Mouse (Mus musculus) gonadal fat pad, adult 2 months (tissue): ENCODE measurements around the gene Chchd3. TPM values are rescaled to one million over a fixed set of nuclear protein-coding genes. Genes with fewer than 3 reads are reported as not detected.
A peak's percentile ranks its signal among the peaks of the same experiment; 100 is the strongest.

Experiments used
- DNase-seq: peaks from one replicate; pipeline ENCODE4 v3.0.0-alpha.2; 2012; ENCODE audit warnings: low read depth
- polyA plus RNA-seq: library from polyadenylated mRNA; depleted of rRNA; stranded (reverse); fragments of >200 nt; gene quantifications from 2 replicates; pipeline ENCODE4 v1.2.3, GENCODE M21; 2012

Gene Chchd3
- polyA plus RNA-seq, 1 experiment: 51.4 TPM

GRCm38 (mm10) chr6:33004607-33005006 lies 55.5 kb downstream of the Chchd3 start:
- DNase-seq: no peak

DNA sequence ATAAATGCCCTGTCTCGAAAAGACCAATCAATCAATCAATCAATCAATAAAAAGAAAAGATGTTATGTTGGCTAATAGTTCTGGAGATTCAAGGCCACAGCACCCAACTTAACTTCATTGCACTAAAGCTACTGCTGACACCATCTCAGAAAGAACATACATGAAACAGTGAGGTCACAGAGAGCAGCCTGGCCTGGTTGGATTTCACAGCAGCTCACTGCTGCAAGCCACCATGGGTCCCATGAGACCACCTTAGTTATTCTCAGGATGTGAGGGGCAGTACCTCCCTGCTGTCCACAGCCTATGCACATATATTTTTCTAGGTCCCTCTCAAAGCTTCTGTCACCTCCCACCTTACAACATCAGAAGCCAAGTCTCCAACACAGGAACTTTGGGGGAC lies 57.1 kb downstream of the Chchd3 start:
- no peak for DNase-seq

DNA sequence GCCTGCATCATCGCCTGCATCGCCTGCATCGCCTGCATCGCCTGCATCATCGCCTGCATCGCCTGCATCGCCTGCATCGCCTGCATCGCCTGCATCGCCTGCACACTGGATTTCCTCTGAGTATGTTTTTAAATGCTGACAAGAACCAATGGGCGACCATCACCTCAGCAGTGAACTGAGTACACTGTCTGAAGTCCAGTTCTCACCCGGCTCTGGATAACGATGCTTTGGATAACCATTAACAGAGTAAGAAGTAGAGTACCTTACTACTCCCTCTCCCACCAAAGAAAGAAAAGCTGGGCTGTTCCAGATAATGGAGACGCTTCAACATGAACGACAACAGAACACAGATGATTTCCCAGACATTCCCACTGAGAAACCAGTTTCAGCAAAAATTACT lies 58.8 kb downstream of the Chchd3 start:
- DNase-seq: no peak

DNA sequence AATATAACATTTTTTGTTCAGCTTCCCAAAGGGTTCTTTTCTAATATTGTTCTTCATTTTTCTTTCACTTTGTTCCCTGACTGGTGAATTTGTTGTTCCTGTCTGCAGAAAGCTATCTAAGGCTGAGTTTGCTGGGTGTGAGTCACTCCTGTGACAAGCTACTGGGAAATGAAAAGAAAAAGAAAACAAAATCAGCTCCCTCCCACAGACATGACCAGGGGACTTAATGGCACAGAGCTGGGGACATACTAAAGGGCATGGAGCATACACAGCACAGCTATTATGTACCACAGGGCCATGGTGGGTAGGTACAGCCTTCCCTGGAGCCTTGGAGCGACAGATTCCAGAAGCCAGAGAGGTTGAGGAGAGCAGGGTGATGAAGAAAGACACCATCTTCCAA lies 63.5 kb downstream of the Chchd3 start:
- DNase-seq: no peak

- no peak for DNase-seq
Observed at GRCm38 (mm10) chr6:32993847-32994246, 66.2 kb downstream of the Chchd3 start.

GRCm38 (mm10) chr6:32990061-32990633 lies 69.9 kb downstream of the Chchd3 start:
- no peak for DNase-seq

DNA sequence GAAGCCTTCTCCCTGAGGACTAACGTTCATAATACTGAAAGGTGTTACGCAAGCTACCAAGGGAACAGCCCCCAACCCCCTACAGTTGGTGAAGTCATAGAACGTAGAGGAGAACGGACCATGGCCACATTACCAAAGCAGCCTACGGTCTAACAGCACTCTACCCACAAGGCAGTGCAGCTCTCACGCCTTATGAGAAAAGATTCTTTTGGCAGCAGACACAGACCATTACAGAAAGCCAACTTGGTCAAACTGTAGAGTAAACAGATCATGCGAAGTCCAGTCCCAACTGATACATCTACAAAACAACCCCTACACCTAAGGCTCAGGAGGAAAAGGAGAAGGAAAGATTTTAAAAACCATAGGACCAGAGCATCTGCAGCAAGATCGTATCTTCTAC lies 71.5 kb downstream of the Chchd3 start:
- no peak for DNase-seq

DNA sequence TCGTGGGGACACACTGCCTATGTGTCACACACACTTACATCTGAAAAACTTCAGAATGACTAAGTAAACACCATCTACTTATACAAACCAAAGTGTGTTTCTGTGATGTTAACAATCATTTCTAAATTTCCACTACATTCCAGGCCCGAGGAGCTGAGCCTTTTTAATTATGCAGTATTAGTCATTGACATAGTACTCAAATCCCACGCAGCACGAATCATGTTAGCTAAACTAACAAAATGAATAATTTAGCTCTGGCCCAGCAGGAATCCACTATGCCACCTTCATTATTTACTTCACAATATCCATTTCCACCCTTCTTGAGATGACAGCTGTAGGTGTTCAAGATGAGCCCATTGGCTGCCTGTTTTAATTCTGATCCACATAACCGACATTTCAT lies 76.2 kb downstream of the Chchd3 start:
- no peak for DNase-seq

- no peak for DNase-seq
Observed at GRCm38 (mm10) chr6:32981253-32981652, 78.8 kb downstream of the Chchd3 start.

GRCm38 (mm10) chr6:32978811-32979210 lies 81.2 kb downstream of the Chchd3 start:
- DNase-seq: no peak

DNA sequence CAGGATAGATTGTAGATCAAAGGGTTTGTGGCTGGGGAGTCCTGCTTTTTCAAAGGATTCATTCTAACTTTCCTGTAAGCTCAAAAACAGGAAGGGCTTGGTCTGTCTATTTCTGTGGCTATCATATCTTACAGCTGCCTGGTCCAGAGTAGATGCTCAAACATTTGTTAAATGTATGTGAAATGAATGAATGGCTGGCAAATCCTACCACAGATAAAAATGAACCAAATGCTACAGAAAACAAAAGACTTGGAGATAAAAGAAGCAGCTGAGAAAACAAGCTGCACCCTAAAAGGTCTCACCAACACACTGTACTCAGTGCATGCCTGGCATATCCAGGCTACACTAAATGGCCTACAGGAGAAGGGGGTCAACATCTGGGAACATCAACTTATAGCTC lies 88.1 kb downstream of the Chchd3 start:
- no peak for DNase-seq

- DNase-seq: no peak
Observed at GRCm38 (mm10) chr6:32968971-32969370, 91.1 kb downstream of the Chchd3 start.

DNA sequence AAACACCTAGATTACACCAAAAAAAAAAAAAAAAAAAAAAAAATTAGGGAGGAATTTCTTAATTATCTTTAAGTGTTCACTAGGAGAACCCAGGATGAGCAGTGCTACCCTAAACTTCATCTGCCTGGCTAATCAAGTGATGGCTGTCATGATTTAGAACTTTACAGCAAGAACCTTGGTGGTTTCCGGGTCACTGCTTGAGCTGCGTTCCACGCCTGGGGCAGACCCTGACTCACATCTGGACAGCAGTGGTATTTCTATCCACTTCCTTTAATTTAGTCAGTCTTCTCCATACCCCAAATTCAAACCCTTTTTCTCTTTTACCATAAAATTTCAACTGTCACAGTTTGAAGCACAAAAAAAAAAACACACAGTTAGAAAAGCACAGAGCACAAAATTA lies 98.0 kb downstream of the Chchd3 start:
- no peak for DNase-seq

DNA sequence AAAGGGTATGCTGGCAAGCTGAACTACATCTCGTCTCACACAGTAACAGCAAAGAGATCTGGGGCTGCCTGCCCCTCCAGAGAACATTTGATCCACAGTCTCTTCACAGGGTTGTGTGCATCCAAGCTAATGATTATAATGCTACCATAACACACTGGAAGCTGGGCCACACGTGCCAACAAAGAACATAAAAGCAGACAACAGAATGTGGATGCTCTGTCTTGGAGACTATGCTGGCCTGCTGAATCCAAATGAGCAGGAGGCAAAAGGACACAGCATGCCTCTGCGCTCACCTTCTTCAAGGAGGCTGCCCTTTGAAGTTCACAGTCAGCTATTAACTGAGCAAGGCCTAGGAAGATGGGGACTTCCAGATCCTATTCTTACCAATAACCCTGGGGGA lies 98.6 kb downstream of the Chchd3 start:
- DNase-seq: no peak

DNA sequence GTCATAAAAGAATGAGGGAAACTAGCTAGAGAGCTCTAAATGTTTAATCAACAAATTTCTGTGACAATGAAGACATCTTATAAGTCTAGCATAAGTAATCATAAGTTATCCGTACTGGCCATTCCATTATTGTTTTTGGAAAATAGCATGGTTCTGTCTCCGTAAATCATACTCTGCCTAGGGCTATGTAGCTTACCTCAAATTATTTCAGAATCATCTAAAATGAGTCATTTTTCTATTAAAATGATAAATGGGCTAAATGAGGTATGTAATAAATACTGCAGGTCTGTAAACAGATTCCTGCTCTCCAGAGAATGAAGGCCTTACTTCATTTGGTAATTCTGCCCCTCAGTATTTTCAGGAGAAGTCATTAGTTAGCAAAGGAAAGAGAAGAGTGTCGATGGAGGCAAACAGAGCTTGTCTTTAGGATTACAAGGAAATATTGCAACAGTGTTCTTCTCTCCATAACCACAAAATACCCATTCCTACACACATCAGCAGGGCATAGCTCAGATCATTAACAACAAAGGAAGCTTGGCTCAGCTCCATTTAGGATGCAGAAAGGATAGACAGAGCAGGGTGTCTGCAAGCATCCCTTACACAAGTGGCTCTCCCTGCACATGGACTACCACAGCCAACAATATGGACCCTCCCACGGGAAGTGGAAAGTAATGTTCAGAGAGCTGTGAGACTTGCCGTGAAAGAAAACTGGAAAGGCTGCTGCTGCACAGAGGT lies 100.1 kb downstream of the Chchd3 start:
- DNase-seq: no peak

DNA sequence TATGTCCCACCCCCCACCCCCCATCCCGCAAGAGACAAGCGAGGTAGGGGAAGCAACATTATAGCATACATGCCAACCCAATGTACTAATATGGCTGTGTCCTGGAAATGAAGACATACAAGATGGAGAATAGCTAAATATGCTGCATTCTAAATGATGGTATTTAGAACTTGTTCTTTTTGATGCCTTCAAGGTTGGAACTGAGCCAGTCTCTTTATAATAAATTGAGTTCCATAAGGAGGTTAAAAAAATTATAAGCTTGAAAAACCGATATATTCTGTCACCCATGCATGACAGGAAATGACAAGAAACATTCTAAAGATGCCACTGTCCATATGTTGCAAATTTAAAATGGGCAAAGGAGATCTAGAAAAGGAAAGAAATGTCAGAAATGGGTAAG lies 104.6 kb downstream of the Chchd3 start:
- no peak for DNase-seq

DNA sequence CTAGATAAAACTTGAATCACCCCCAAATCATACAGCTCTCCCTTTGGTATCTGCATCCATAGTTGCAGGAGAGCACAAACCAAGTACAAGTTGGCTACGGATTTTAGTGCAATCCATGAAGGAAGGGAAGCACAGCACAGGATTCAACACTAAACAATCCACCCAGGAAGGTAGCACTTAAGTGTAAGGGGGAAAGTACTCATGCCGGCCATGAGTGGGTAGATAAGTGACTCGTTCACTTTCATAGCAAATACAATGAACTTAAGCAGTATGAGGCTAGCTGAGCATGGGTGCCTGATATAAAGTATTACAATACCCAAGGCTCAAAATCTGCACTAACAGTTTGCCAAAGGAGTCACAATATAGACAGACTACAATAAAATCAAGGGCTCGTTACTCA lies 109.1 kb downstream of the Chchd3 start:
- no peak for DNase-seq

DNA sequence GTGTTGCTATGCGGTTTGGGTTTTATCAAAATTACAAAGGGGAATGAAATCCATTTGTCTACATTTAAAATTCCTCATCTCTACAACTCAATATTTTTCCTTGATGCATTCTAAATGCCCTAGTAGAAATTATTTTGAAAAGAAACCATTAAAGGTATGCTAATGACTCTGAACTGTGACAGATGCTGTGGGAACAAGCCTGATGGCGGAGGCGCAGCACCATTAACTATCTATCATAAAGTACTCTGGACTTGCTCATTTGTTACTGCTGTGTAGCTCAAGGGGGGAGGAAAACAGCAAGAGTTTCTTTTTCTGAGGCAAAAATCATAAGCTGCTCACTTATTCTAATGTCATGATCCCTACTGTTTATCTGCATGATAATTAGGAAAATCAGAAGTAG lies 110.4 kb downstream of the Chchd3 start:
- no peak for DNase-seq

DNA sequence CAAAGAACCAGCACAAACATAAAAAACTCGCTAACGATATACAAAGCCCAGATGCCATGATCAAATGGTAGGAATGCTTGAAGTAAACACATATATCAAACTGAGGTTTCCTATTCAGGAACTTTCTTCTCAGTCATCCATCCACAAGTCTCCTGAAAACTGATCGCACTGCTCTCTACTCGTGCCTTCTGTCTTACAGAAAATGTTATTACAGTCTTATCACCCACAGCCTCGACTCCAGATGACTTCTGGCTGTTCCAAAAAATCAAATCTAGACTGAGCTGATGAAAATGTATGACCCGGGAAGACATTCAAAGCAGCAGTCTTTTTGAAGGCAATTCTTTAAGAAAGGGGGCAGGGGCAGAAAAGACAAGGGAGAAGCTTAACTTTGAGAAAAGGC lies 112.8 kb downstream of the Chchd3 start:
- no peak for DNase-seq

GRCm38 (mm10) chr6:32944956-32945355 lies 115.1 kb downstream of the Chchd3 start:
- DNase-seq: peak; percentile 33

DNA sequence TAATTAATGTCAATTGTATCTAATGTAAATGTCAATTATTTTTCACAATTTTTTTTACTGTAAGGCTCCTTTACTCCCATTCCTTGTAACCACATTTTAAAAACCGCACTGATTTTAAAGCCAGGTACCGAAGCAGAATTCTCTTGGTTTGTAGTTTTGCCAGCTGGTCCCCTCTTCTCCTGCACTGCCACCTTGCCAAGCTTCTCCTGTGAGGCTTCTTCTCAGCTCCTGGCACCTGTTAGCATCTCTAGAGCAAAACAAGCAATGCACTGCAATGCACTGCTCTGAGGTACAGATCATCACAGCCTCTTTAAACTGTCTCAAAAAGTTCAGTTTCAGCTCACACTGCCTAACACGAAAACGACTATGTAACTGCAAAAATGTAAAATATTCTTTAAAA lies 116.4 kb downstream of the Chchd3 start:
- no peak for DNase-seq

- DNase-seq: no peak
Observed at GRCm38 (mm10) chr6:32940299-32940698, 119.8 kb downstream of the Chchd3 start.

DNA sequence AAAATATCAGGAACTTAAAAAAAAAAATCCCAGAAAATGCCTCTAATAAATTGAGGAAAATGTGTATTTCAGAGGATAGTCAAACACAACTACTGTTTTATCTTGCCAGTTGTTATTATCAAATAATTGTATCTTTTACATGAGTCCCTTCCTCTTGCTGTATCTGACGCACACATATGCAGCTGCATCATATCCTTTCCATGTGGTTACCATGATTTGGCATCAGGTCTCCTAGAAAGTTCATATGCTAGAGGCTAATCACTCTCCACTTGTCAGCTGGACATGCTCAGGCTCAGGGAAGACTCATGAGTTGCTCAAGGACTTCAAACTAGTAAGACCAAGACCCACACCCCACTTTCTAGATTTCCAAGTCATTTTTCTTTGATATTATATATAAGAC lies 122.4 kb downstream of the Chchd3 start:
- no peak for DNase-seq

- DNase-seq: no peak
Observed at GRCm38 (mm10) chr6:32936794-32937193, 123.3 kb downstream of the Chchd3 start.
